Mouse (Mus musculus): ENCODE results near the gene Skap1.
"Not testable (repeated sequence)": the region's sequence is repeated elsewhere in the genome, so short reads cannot be mapped to it uniquely, and the experiment has no call there.

DNA sequence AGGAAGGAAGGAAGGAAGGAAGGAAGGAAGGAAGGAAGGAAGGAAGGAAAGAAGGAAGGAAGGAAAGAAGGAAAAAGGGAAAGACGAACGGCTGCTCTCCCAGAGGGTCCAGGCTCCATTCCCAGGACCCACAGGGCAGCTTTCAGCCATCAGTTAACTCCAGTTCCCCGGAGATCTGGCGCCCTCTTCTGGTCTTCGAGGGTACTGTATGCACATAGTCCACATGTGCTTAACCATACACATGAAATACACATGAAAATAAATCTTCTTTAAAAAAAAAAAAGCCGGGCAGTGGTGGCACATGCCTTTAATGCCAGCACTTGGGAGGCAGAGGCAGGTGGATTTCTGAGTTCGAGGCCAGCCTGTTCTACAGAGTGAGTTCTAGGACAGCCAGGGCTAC is 320.5 kb downstream of the Skap1 start:
- TF ChIP-seq POLR2A (IDR thresholded peaks at IDR 0.05; ENCODE audit: low read depth, low read length), result not testable (repeated sequence)
- TF ChIP-seq CTCF (IDR thresholded peaks at IDR 0.05; ENCODE audit: extremely low read depth, insufficient read length, insufficient replicate concordance, low read depth, low read length), result peak; percentile 46; the same call in 1 of the 2 replicates

All from small intestine, adult 2 months (tissue).